Mouse (Mus musculus): ENCODE measurements around the gene Gm5475. TPM values are rescaled to one million over a fixed set of nuclear protein-coding genes. Genes with fewer than 3 reads are reported as not detected.

Gm5475 gene
- polyA plus RNA-seq, 1 experiment from 2014 or later, result 0.10 TPM

DNA sequence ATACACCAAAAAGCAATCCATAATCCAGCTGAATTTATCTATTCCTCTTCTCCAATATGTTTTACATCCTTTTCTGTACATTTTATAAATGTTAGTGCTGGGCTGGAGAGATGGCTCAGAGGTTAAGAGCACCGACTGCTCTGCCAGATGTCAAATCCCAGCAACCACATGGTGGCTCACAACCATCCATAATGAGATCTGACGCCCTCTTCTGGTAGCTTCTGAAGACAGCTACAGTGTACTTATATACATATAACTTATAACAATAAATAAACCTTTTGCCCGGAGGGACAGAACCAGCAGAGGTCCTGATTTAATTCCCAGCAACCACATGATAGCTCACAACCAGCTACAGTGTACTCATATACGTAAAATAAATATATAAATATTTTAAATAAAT is 26.6 kb downstream of the Gm5475 start:
- Histone ChIP-seq H3K36me3 (ENCODE audit: control insufficient read depth, insufficient read depth, low read length) (no peaks in the 10 kb centered on the region), H3K9ac (ENCODE audit: low read depth, low read length) (no peak overlapping the region), H3K4me1 (replicated peaks; ENCODE audit: control insufficient read depth, insufficient read depth, low read length) (peaks cover 5% of the 10 kb centered on the region), H3K4me2 (no peak overlapping the region), H3K9me3 (ENCODE audit: control insufficient read depth, low read length) (no peaks in the 10 kb centered on the region), H3K4me3 (ENCODE audit: low read depth, low read length) (no peak overlapping the region), H3K27me3 (replicated peaks; ENCODE audit: control insufficient read depth, insufficient read depth, low read length) (no peaks in the 10 kb centered on the region), H3K27ac (ENCODE audit: low read depth, low read length) (no peak overlapping the region)
- ATAC-seq (replicated peaks; ENCODE audit: low FRiP score) (no peak), DNase-seq (ENCODE audit: low spot score) (no peak)
- 79% methylated on average over 4 of the region's 4 CpGs for WGBS

DNA sequence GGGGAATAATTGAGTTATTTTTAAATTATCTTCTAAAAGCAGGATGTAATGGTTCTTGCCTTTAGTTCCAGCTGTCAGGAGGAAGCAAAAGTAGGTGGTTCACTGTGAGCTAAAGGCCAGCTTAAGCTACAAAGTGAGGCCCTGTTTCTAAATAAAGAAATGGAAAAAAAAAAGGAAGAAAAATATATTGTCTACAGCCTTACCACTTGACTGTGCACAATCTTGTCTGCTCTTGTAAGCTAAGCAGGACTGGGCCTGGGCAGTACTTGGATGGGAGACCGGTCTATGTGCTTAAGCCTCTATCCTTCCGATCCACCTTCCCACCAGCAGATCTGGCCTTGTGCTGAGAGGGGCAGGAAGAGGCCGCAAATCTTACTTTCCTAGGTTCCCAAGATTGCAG is 27.5 kb downstream of the Gm5475 start:
- ATAC-seq (replicated peaks; ENCODE audit: low FRiP score), result no peak
- 88% methylated on average over 3 of the region's 3 CpGs for WGBS
- DNase-seq (ENCODE audit: low spot score), result no peak
- no peak overlapping the region for H3K9ac ChIP-seq (ENCODE audit: low read depth, low read length)
- no peaks in the 10 kb centered on the region for H3K27me3 ChIP-seq (replicated peaks; ENCODE audit: control insufficient read depth, insufficient read depth, low read length)
- H3K27ac ChIP-seq (ENCODE audit: low read depth, low read length), result no peak overlapping the region
- H3K4me1 ChIP-seq (replicated peaks; ENCODE audit: control insufficient read depth, insufficient read depth, low read length), result no peaks in the 10 kb centered on the region; the same call in 1 of the 2 replicates
- no peaks in the 10 kb centered on the region for H3K9me3 ChIP-seq (ENCODE audit: control insufficient read depth, low read length)
- H3K4me3 ChIP-seq (ENCODE audit: low read depth, low read length), result no peak overlapping the region
- H3K36me3 ChIP-seq (ENCODE audit: control insufficient read depth, insufficient read depth, low read length), result no peaks in the 10 kb centered on the region
- H3K4me2 ChIP-seq, result no peak overlapping the region

DNA sequence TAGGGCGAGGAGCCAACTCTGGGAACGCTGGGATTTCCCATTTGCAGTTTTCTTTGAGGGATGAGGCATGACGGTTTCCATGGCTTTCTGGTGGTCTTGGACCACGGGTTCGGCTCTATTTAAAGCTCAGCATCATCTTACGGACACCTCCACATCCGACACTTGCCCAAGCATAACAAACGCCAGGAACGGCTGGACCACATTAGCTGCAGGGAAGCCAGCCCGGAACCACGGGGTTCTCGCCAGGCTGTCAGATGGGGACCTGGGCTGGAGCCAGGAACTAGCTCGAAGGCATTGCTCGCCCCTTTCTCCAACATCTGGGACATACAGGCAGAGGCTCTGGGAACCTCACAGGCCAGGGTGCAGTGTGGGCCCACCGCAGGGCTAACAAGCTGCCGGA is 29.3 kb downstream of the Gm5475 start:
- DNase-seq (ENCODE audit: low spot score) (no peak), ATAC-seq (replicated peaks; ENCODE audit: low FRiP score) (no peak)
- H3K4me2 ChIP-seq, result no peak overlapping the region
- H3K27me3 ChIP-seq (replicated peaks; ENCODE audit: control insufficient read depth, insufficient read depth, low read length), result no peaks in the 10 kb centered on the region
- no peak overlapping the region for H3K9ac ChIP-seq (ENCODE audit: low read depth, low read length)
- no peaks in the 10 kb centered on the region for H3K9me3 ChIP-seq (ENCODE audit: control insufficient read depth, low read length)
- H3K4me1 ChIP-seq (replicated peaks; ENCODE audit: control insufficient read depth, insufficient read depth, low read length), result no peaks in the 10 kb centered on the region; the same call in 1 of the 2 replicates
- H3K4me3 ChIP-seq (ENCODE audit: low read depth, low read length), result no peak overlapping the region
- H3K27ac ChIP-seq (ENCODE audit: low read depth, low read length), result no peak overlapping the region
- no peaks in the 10 kb centered on the region for H3K36me3 ChIP-seq (ENCODE audit: control insufficient read depth, insufficient read depth, low read length)
- WGBS, result 81% methylated on average over 16 of the region's 16 CpGs

DNA sequence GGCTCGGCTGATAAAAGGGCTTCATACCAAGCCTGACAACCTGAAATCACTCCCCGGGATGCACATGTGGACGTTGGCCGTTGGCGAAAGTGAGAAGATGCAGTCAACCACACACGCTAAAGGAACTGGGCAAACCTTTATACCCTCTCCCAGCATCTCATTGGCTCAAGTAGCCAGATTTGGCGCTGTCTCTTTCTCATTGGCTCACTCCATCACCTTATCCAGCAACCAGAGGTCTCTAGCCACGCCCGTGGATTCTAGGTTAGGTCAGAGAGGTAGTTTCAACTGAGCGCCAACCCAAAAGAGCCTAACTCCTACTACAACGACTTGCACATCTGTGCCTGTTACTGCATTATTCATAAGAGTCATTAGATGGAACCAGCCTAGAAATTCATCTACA is 30.5 kb downstream of the Gm5475 start:
- Histone ChIP-seq H3K4me1 (replicated peaks; ENCODE audit: control insufficient read depth, insufficient read depth, low read length) (peaks cover 2% of the 10 kb centered on the region; the same call in 1 of the 2 replicates), H3K4me3 (ENCODE audit: low read depth, low read length) (no peak overlapping the region), H3K27me3 (replicated peaks; ENCODE audit: control insufficient read depth, insufficient read depth, low read length) (no peaks in the 10 kb centered on the region), H3K9me3 (ENCODE audit: control insufficient read depth, low read length) (no peaks in the 10 kb centered on the region), H3K36me3 (ENCODE audit: control insufficient read depth, insufficient read depth, low read length) (no peaks in the 10 kb centered on the region), H3K27ac (ENCODE audit: low read depth, low read length) (no peak overlapping the region), H3K9ac (ENCODE audit: low read depth, low read length) (no peak overlapping the region), H3K4me2 (no peak overlapping the region)
- whole genome bisulfite sequencing, result 71% methylated on average over 11 of the region's 11 CpGs
- DNase-seq (ENCODE audit: low spot score) (no peak), ATAC-seq (replicated peaks; ENCODE audit: low FRiP score) (no peak)

DNA sequence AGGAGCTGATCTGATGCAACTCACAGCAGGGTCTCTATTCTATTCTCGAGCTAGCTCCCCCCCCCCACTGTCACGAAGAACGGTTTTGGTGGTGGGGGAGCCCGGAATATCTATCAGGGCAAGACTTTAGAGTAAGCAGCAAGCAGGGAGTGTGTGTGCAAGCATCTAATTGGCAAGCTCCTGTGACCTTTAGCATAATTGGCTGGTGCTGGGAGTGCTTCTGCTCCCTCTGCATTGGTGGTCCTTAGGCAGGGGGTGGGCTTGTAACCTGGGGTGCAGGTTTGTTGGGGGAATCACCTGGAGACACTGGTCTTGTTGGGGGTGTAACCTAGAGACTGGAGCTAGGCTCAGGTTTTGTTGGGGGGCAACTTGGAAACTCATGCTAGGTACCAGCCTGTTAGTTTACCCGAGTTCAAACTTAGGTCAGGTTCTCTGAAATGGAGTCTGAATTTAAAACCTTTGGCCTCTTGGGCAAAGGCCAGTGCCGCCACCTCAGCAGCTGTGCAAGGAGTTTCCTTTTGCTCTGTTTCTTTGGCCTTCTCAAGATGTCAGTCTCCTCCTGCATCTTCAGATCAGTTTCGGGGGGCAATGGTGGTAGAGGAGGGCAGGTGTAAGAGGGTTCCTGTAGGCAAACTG is 34.5 kb downstream of the Gm5475 start:
- Histone ChIP-seq H3K27ac (ENCODE audit: low read depth, low read length) (no peak overlapping the region), H3K4me3 (ENCODE audit: low read depth, low read length) (no peak overlapping the region), H3K9me3 (ENCODE audit: control insufficient read depth, low read length) (no peaks in the 10 kb centered on the region), H3K4me2 (no peak overlapping the region), H3K36me3 (ENCODE audit: control insufficient read depth, insufficient read depth, low read length) (no peaks in the 10 kb centered on the region), H3K9ac (ENCODE audit: low read depth, low read length) (no peak overlapping the region), H3K27me3 (replicated peaks; ENCODE audit: control insufficient read depth, insufficient read depth, low read length) (no peaks in the 10 kb centered on the region), H3K4me1 (replicated peaks; ENCODE audit: control insufficient read depth, insufficient read depth, low read length) (0 out of 2 replicates have a peak, but pooled peaks cover 2% of the 10 kb centered on the region)
- ATAC-seq (replicated peaks; ENCODE audit: low FRiP score), result no peak
- DNase-seq (ENCODE audit: low spot score), result no peak
- 73% methylated on average over 7 of the region's 7 CpGs for WGBS

DNA sequence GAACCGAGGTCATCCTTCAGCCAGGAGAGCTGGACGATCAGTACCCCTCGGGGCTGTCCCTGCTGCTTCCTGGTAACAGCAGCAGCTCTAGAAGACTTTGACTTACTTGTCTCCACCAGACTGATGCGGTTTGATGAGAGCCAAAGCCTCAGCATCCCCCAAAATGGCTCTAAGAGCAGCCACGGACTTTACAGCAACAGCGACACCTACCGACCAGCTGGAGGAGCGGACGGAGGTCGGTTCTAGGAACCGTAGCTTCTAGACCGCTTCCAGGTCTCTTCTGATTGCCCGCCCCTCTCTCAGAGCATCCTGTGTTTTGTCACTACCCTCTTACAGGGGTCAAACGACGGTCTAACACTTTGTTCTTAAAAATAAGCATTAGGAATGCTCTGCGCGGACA is 35.4 kb downstream of the Gm5475 start:
- Histone ChIP-seq H3K4me3 (ENCODE audit: low read depth, low read length) (no peak overlapping the region), H3K9ac (ENCODE audit: low read depth, low read length) (no peak overlapping the region)
- peak; percentile 60 for ATAC-seq (replicated peaks; ENCODE audit: low FRiP score)

DNA sequence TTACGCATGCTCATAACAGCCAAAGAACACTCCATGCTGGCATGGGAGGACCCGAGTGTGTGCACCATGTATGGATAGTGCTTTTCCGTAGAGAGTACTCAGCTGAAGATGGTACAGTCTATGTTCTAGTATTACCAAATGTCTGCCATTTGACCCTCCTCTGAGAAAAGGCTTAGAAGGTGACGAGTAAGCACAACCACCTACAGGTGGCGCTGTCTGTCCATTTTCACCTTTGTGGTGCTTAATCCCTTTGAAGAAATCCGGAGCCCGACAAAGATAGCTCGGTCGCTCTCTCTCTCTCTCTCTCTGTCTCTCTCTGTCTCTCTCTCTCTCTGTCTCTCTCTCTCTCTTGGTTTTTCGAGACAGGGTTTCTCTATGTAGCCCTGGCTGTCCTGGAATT is 36.1 kb downstream of the Gm5475 start:
- DNase-seq (ENCODE audit: low spot score) (no peak), ATAC-seq (replicated peaks; ENCODE audit: low FRiP score) (0 out of 2 replicates have a peak, but pooled peaks have one; percentile 23)

More for the DNA sequence above, 35.4 kb downstream of the Gm5475 start:
- Histone ChIP-seq H3K27ac (ENCODE audit: low read depth, low read length) (no peak overlapping the region), H3K9me3 (ENCODE audit: control insufficient read depth, low read length) (no peaks in the 10 kb centered on the region), H3K27me3 (replicated peaks; ENCODE audit: control insufficient read depth, insufficient read depth, low read length) (no peaks in the 10 kb centered on the region), H3K36me3 (ENCODE audit: control insufficient read depth, insufficient read depth, low read length) (no peaks in the 10 kb centered on the region), H3K4me1 (replicated peaks; ENCODE audit: control insufficient read depth, insufficient read depth, low read length) (0 out of 2 replicates have a peak, but pooled peaks cover 2% of the 10 kb centered on the region), H3K4me2 (peak overlapping the region; percentile 32)
- 7% methylated on average over 17 of the region's 17 CpGs for WGBS
- DNase-seq (ENCODE audit: low spot score), result peak; percentile 67

DNA sequence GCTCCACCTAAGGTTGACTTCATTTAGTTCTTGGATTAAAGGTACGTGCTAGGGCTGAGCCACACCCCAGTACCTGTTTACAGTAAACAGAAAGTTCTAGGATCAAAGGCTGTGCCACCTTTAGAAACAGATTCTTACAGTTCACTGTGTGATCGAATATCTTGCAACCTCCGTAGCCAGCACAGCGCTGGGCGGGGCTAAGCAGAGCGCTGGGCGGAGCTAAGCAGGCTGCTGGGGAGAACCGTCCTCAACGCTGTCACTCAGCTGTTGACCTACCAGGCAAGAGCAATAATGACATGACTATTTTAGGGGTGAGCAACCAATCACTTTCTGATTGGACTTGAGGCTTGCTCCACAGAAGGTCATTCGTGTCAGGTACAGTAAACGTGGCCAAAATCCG is 39.0 kb downstream of the Gm5475 start:
- ATAC-seq (replicated peaks; ENCODE audit: low FRiP score) (peak; percentile 85), DNase-seq (ENCODE audit: low spot score) (no peak)
- Histone ChIP-seq H3K9ac (ENCODE audit: low read depth, low read length) (no peak overlapping the region), H3K27me3 (replicated peaks; ENCODE audit: control insufficient read depth, insufficient read depth, low read length) (no peaks in the 10 kb centered on the region), H3K36me3 (ENCODE audit: control insufficient read depth, insufficient read depth, low read length) (no peaks in the 10 kb centered on the region), H3K9me3 (ENCODE audit: control insufficient read depth, low read length) (no peaks in the 10 kb centered on the region), H3K27ac (ENCODE audit: low read depth, low read length) (no peak overlapping the region), H3K4me1 (replicated peaks; ENCODE audit: control insufficient read depth, insufficient read depth, low read length) (0 out of 2 replicates have a peak, but pooled peaks cover 2% of the 10 kb centered on the region), H3K4me2 (peak overlapping the region; percentile 59), H3K4me3 (ENCODE audit: low read depth, low read length) (0 out of 2 replicates have a peak overlapping the region, but pooled peaks have one; percentile 7)
- WGBS, result 8% methylated on average over 12 of the region's 12 CpGs

More for the DNA sequence above, 36.1 kb downstream of the Gm5475 start:
- WGBS, result 36% methylated on average over 10 of the region's 10 CpGs
- no peak overlapping the region for H3K9ac ChIP-seq (ENCODE audit: low read depth, low read length)
- no peak overlapping the region for H3K4me3 ChIP-seq (ENCODE audit: low read depth, low read length)
- no peak overlapping the region for H3K27ac ChIP-seq (ENCODE audit: low read depth, low read length)
- H3K27me3 ChIP-seq (replicated peaks; ENCODE audit: control insufficient read depth, insufficient read depth, low read length), result no peaks in the 10 kb centered on the region
- no peaks in the 10 kb centered on the region for H3K36me3 ChIP-seq (ENCODE audit: control insufficient read depth, insufficient read depth, low read length)
- H3K4me2 ChIP-seq, result no peak overlapping the region; the same call in 1 of the 2 replicates
- H3K9me3 ChIP-seq (ENCODE audit: control insufficient read depth, low read length), result no peaks in the 10 kb centered on the region
- H3K4me1 ChIP-seq (replicated peaks; ENCODE audit: control insufficient read depth, insufficient read depth, low read length), result 0 out of 2 replicates have a peak, but pooled peaks cover 2% of the 10 kb centered on the region

DNA sequence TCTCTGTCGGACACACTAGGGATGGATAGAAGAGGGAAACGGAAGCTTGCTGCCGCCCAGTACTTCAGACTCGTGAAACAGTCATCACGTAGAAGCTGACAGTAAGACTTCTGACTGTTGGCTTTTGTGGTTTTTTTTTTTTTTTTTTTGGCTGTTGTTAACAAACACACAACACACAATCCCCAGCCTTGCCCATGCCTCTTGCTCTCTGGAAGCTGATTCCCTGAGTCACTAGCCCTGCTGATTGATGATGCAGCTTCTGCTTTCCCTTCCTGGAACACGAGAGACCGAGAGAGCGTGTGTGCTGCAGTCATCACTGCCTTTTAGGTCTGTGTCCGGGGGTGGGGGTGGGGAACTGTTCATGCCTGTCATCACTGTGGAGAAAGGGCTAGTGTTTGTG is 39.7 kb downstream of the Gm5475 start:
- Histone ChIP-seq H3K4me3 (ENCODE audit: low read depth, low read length) (no peak overlapping the region), H3K27ac (ENCODE audit: low read depth, low read length) (no peak overlapping the region), H3K4me1 (replicated peaks; ENCODE audit: control insufficient read depth, insufficient read depth, low read length) (0 out of 2 replicates have a peak, but pooled peaks cover 2% of the 10 kb centered on the region), H3K9me3 (ENCODE audit: control insufficient read depth, low read length) (no peaks in the 10 kb centered on the region), H3K36me3 (ENCODE audit: control insufficient read depth, insufficient read depth, low read length) (no peaks in the 10 kb centered on the region), H3K9ac (ENCODE audit: low read depth, low read length) (no peak overlapping the region), H3K4me2 (no peak overlapping the region), H3K27me3 (replicated peaks; ENCODE audit: control insufficient read depth, insufficient read depth, low read length) (no peaks in the 10 kb centered on the region)
- WGBS, result 53% methylated on average over 9 of the region's 9 CpGs
- DNase-seq (ENCODE audit: low spot score) (no peak), ATAC-seq (replicated peaks; ENCODE audit: low FRiP score) (no peak)

All from liver, embryonic 11.5 days (tissue).